Mouse (Mus musculus) forebrain, embryonic 12.5 days (tissue): ENCODE measurements at regions not wholly inside any gene's neighbourhood (a gene's known extent, or its start where the extent isn't known, plus 50 kb on each side); places are given as distances from the start of the nearest gene placed in this dataset.
A peak's percentile ranks its signal among the peaks of the same experiment; 100 is the strongest.

ENCODE experiments used
- ATAC-seq: fragments of 200-750 bp; cut with Nextera tagmentation; 2 replicates; pipeline ENCODE4 v1.8.0; 2017; ENCODE audit warnings: moderate TSS enrichment; ENCODE audit not compliant: low FRiP score
- H3K27ac ChIP-seq: fragments of 300-500 bp; sonication (generic); 2 replicates; pipeline ENCODE4 v1.5.1; 2016; ENCODE audit warnings: mild to moderate bottlenecking
- H3K27me3 ChIP-seq: fragments of 300-500 bp; sonication (generic); 2 replicates; pipeline ENCODE4 v1.6.1; 2016; ENCODE audit warnings: mild to moderate bottlenecking
- H3K36me3 ChIP-seq: fragments of 300-500 bp; sonication (generic); replicated peaks from 2 replicates; pipeline ENCODE4 v1.6.1; 2016; ENCODE audit warnings: mild to moderate bottlenecking
- H3K4me1 ChIP-seq: fragments of 300-500 bp; sonication (generic); 2 replicates; pipeline ENCODE4 v1.6.1; 2016
- H3K4me2 ChIP-seq: fragments of 300-500 bp; sonication (generic); 2 replicates; pipeline ENCODE4 v1.6.1; 2016; ENCODE audit warnings: mild to moderate bottlenecking, moderate library complexity
- H3K4me3 ChIP-seq: fragments of 300-500 bp; sonication (generic); replicated peaks from 2 replicates; pipeline ENCODE4 v1.5.1; 2016; ENCODE audit warnings: mild to moderate bottlenecking
- H3K9ac ChIP-seq: fragments of 300-500 bp; sonication (generic); 2 replicates; pipeline ENCODE4 v1.6.1; 2016; ENCODE audit warnings: mild to moderate bottlenecking
- H3K9me3 ChIP-seq: fragments of 300-500 bp; sonication (generic); 2 replicates; pipeline ENCODE4 v1.6.1; 2016
- WGBS: fragments of 180-500 bp; shearing (Covaris S2); methylation state at CpG from one replicate; pipeline ENCODE4 v1.1.7; 2016; 5-methylcytosine and 5-hydroxymethylcytosine counted together

GRCm38 (mm10) chr8:23314275-23315123 is 903.3 kb downstream of the Mrps31 start:
- H3K4me2 ChIP-seq = no peak overlapping the region
- H3K9ac ChIP-seq = no peak overlapping the region
- no peaks in the 10 kb centered on the region for H3K36me3 ChIP-seq
- no peak overlapping the region for H3K4me3 ChIP-seq
- H3K9me3 ChIP-seq = peaks cover 4% of the 10 kb centered on the region; the same call in 1 of the 2 replicates
- WGBS = 83% methylated on average over 16 of the region's 16 CpGs
- H3K27me3 ChIP-seq = no peaks in the 10 kb centered on the region
- no peak for ATAC-seq
- no peak overlapping the region for H3K27ac ChIP-seq
- no peaks in the 10 kb centered on the region for H3K4me1 ChIP-seq

- Histone ChIP-seq H3K4me3 (no peak overlapping the region), H3K9me3 (no peaks in the 10 kb centered on the region), H3K27ac (no peak overlapping the region), H3K4me1 (no peaks in the 10 kb centered on the region), H3K9ac (no peak overlapping the region), H3K4me2 (no peak overlapping the region), H3K36me3 (no peaks in the 10 kb centered on the region), H3K27me3 (no peaks in the 10 kb centered on the region)
- no peak for ATAC-seq
- 68% methylated on average over 9 of the region's 9 CpGs for WGBS
Measured at GRCm38 (mm10) chr8:23319556-23319955, 908.4 kb downstream of the Mrps31 start.

- no peak overlapping the region for H3K9ac ChIP-seq
- no peaks in the 10 kb centered on the region for H3K4me1 ChIP-seq
- no peak overlapping the region for H3K4me3 ChIP-seq
- no peaks in the 10 kb centered on the region for H3K36me3 ChIP-seq
- WGBS = 76% methylated on average over 5 of the region's 5 CpGs
- no peak for ATAC-seq
- no peaks in the 10 kb centered on the region for H3K27me3 ChIP-seq
- no peak overlapping the region for H3K27ac ChIP-seq
- H3K4me2 ChIP-seq = no peak overlapping the region
- H3K9me3 ChIP-seq = no peaks in the 10 kb centered on the region
Measured at GRCm38 (mm10) chr8:23321166-23321565, 910.0 kb downstream of the Mrps31 start.

GRCm38 (mm10) chr8:23327283-23327682 is 916.1 kb downstream of the Mrps31 start:
- H3K4me2 ChIP-seq = no peak overlapping the region

GRCm38 (mm10) chr8:23344161-23344560 is 933.0 kb downstream of the Mrps31 start:
- H3K36me3 ChIP-seq = no peaks in the 10 kb centered on the region
- H3K27ac ChIP-seq = no peak overlapping the region
- H3K4me2 ChIP-seq = no peak overlapping the region
- H3K27me3 ChIP-seq = no peaks in the 10 kb centered on the region
- H3K4me1 ChIP-seq = no peaks in the 10 kb centered on the region
- 23% methylated on average over 4 of the region's 4 CpGs for WGBS
- H3K9ac ChIP-seq = no peak overlapping the region
- H3K4me3 ChIP-seq = no peak overlapping the region
- H3K9me3 ChIP-seq = peaks cover 4% of the 10 kb centered on the region; the same call in 1 of the 2 replicates
- ATAC-seq = no peak

More at GRCm38 (mm10) chr8:23327283-23327682, 916.1 kb downstream of the Mrps31 start:
- WGBS = 85% methylated on average over 4 of the region's 4 CpGs
- no peaks in the 10 kb centered on the region for H3K36me3 ChIP-seq
- no peak overlapping the region for H3K27ac ChIP-seq
- no peaks in the 10 kb centered on the region for H3K4me1 ChIP-seq
- H3K9me3 ChIP-seq = no peaks in the 10 kb centered on the region
- no peak overlapping the region for H3K4me3 ChIP-seq
- ATAC-seq = no peak
- no peaks in the 10 kb centered on the region for H3K27me3 ChIP-seq
- no peak overlapping the region for H3K9ac ChIP-seq

GRCm38 (mm10) chr8:23351367-23351930 is 940.3 kb downstream of the Mrps31 start:
- no peak overlapping the region for H3K27ac ChIP-seq
- no peak overlapping the region for H3K9ac ChIP-seq
- no peak overlapping the region for H3K4me2 ChIP-seq
- no peaks in the 10 kb centered on the region for H3K4me1 ChIP-seq
- no peak for ATAC-seq
- no peaks in the 10 kb centered on the region for H3K27me3 ChIP-seq
- no peaks in the 10 kb centered on the region for H3K9me3 ChIP-seq
- H3K36me3 ChIP-seq = no peaks in the 10 kb centered on the region
- 93% methylated on average over 15 of the region's 15 CpGs for WGBS
- no peak overlapping the region for H3K4me3 ChIP-seq

GRCm38 (mm10) chr8:23352259-23353106 is 941.3 kb downstream of the Mrps31 start:
- H3K36me3 ChIP-seq = no peaks in the 10 kb centered on the region
- WGBS = 54% methylated on average over 6 of the region's 6 CpGs
- no peak for ATAC-seq
- no peaks in the 10 kb centered on the region for H3K4me1 ChIP-seq
- no peaks in the 10 kb centered on the region for H3K9me3 ChIP-seq
- H3K4me2 ChIP-seq = no peak overlapping the region
- H3K4me3 ChIP-seq = no peak overlapping the region
- H3K27me3 ChIP-seq = no peaks in the 10 kb centered on the region
- no peak overlapping the region; the same call in 1 of the 2 replicates for H3K27ac ChIP-seq
- no peak overlapping the region for H3K9ac ChIP-seq

- Histone ChIP-seq H3K9me3 (peaks cover 11% of the 10 kb centered on the region), H3K27ac (peak overlapping the region; percentile 90), H3K27me3 (no peaks in the 10 kb centered on the region), H3K9ac (no peak overlapping the region), H3K36me3 (no peaks in the 10 kb centered on the region), H3K4me3 (no peak overlapping the region), H3K4me1 (peaks cover 9% of the 10 kb centered on the region), H3K4me2 (no peak overlapping the region)
- WGBS = 23% methylated on average over 12 of the region's 12 CpGs
- ATAC-seq = no peak
Measured at GRCm38 (mm10) chr8:23360061-23360622, 949.0 kb downstream of the Mrps31 start.

- no peaks in the 10 kb centered on the region for H3K36me3 ChIP-seq
- peaks cover 9% of the 10 kb centered on the region for H3K4me1 ChIP-seq
- no peak overlapping the region for H3K4me3 ChIP-seq
- H3K27ac ChIP-seq = peak overlapping the region; percentile 89
- H3K4me2 ChIP-seq = peak overlapping the region; percentile 30
- peak; percentile 95 for ATAC-seq
- no peak overlapping the region for H3K9ac ChIP-seq
- H3K27me3 ChIP-seq = no peaks in the 10 kb centered on the region
- 3% methylated on average over 9 of the region's 9 CpGs for WGBS
- H3K9me3 ChIP-seq = peaks cover 11% of the 10 kb centered on the region
Measured at GRCm38 (mm10) chr8:23360850-23361274, 949.7 kb downstream of the Mrps31 start.
